Mouse (Mus musculus) kidney, adult 18-20 months (tissue): Measurements from ENCODE around the gene Spc24.
"Not testable (repeated sequence)": the region's sequence is repeated elsewhere in the genome, so short reads cannot be mapped to it uniquely, and the experiment has no call there.

Source experiments
- DNase-seq: peaks from one replicate; pipeline ENCODE4 v3.0.0; 2021

Gene Spc24

GRCm38 (mm10) chr9:21781657-21782468 lies 21.8 kb upstream of the Spc24 start:
- no peak for DNase-seq

- no peak for DNase-seq
Observed at GRCm38 (mm10) chr9:21777726-21778125, 17.6 kb upstream of the Spc24 start.

GRCm38 (mm10) chr9:21774353-21774752 lies 14.2 kb upstream of the Spc24 start:
- no peak for DNase-seq

- not testable (repeated sequence) for DNase-seq
Observed at GRCm38 (mm10) chr9:21773396-21773795, 13.3 kb upstream of the Spc24 start.

- no peak for DNase-seq
Observed at GRCm38 (mm10) chr9:21769558-21770183, 9.6 kb upstream of the Spc24 start.

- no peak for DNase-seq
Observed at GRCm38 (mm10) chr9:21768511-21769411, 8.7 kb upstream of the Spc24 start.

- DNase-seq = no peak
Observed at GRCm38 (mm10) chr9:21767896-21768295, 7.8 kb upstream of the Spc24 start.

GRCm38 (mm10) chr9:21764084-21764999 lies 4.2 kb upstream of the Spc24 start:
- DNase-seq = no peak

GRCm38 (mm10) chr9:21762135-21762534 lies 2.0 kb upstream of the Spc24 start:
- no peak for DNase-seq

- DNase-seq = no peak
Observed at GRCm38 (mm10) chr9:21759718-21760117, 385 bp downstream of the Spc24 start.

GRCm38 (mm10) chr9:21758576-21759529 lies 1.2 kb downstream of the Spc24 start:
- no peak for DNase-seq

- peak; percentile 37 for DNase-seq
Observed at GRCm38 (mm10) chr9:21754516-21755321, 5.4 kb downstream of the Spc24 start.

- peak; percentile 69 for DNase-seq
Observed at GRCm38 (mm10) chr9:21754003-21754402, 6.1 kb downstream of the Spc24 start.

GRCm38 (mm10) chr9:21752252-21752792 lies 7.8 kb downstream of the Spc24 start:
- DNase-seq = peak; percentile 59

GRCm38 (mm10) chr9:21751347-21751746 lies 8.8 kb downstream of the Spc24 start:
- no peak for DNase-seq

GRCm38 (mm10) chr9:21750370-21750769 lies 9.7 kb downstream of the Spc24 start:
- DNase-seq = no peak

- no peak for DNase-seq
Observed at GRCm38 (mm10) chr9:21749382-21750118, 10.6 kb downstream of the Spc24 start.

- no peak for DNase-seq
Observed at GRCm38 (mm10) chr9:21748491-21748890, 11.6 kb downstream of the Spc24 start.

- peak; percentile 54 for DNase-seq
Observed at GRCm38 (mm10) chr9:21748033-21748432, 12.1 kb downstream of the Spc24 start.
